Mouse (Mus musculus) myocyte (in vitro differentiated cells): ENCODE measurements around the gene Insrr.

Source experiments
- MYOD1 ChIP-seq, 3 experiments: IDR thresholded peaks; one replicate each; pipeline ENCODE4 v1.6.1; 2011; ENCODE audit warnings: control low read depth in 2 of 3, low read depth in 2 of 3, mild to moderate bottlenecking in 2 of 3, moderate library complexity in 1 of 3; ENCODE audit not compliant: insufficient read length in 2 of 3, control insufficient read depth in 1 of 3
- POLR2AphosphoS2 ChIP-seq: IDR thresholded peaks from one replicate; pipeline ENCODE4 v1.6.1; 2011; ENCODE audit warnings: low read depth, control low read depth; ENCODE audit not compliant: insufficient read length

DNA sequence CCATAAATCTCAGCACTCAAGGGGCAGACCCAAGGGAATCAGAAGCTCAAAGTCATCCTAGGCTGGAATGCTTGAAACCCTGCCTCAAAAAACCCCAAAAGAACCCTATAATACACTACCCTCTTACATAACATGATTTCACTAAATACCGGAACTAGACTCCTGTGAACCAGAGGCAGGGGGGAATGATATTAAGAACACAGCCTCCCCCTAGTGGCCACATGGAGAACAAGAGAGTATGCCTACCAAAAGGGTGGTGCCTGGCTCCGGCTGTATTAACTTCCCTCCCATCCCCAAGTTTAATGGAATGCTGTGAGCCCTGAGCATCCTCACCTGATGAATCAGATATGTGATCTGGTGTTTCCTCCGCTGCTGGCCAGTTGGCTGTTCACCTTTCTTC lies 63.1 kb downstream of the Insrr start:
- TF ChIP-seq POLR2AphosphoS2 (no peak), MYOD1 (IDR thresholded peaks at IDR 0.05; ENCODE audit: control insufficient read depth in 1 of 3, insufficient read length in 2 of 3, low read depth in 2 of 3) (no peak)
